Mouse (Mus musculus): Measurements from ENCODE around the gene Nup93.
"Not testable (repeated sequence)": the region's sequence is repeated elsewhere in the genome, so short reads cannot be mapped to it uniquely, and the experiment has no call there.

The Nup93 gene

DNA sequence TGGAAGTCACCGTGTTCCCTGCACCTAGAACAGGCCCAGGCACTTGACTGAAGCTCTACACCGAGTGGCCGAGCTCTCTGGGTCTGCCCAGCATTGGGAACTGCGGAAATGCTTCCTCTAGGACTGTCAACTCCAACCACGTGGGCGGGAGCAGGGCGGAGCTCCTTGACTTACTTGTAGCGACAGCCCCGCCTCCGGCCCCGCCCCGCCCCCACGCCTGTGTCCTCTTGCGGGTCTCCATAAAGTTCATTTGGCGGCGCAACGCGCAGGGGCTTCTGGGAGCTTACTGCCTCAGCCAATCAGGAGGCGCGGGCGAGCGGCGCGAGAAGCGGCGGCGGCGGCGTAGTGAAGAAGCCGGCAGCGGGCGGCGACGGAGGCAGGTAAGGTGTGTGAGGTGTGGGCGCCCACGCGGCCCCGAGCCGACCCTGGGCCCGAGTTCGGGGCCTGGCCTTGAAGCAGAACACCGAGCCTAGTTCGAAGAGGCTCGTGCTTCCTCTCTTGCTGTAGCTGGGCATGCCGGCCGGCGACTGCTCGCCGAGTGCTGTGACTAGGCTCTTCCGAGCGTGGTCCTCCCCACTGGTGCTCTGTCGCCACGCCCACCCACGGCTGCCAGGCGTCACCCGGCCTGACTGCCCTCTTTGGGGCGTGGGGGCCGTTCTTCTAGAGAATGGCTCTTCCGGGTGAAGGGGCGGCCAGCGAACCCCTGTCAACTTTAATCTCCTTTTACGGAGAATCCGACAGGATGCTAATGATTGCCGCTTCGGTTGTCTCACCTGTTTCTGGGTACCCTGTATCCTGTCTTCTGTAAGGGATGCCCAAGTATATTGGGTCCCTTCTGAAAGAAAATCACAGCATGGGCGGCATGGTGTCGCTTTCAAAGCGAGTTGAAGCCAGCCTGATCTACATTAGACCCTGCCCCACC is at the start of gene Nup93:
Gene Nup93, plus strand, starts transcription at position 313 of the 922 bp plus-strand sequence.
- DNase-seq (ENCODE audit: low spot score in 2 of 2): peak; percentile 91

DNA sequence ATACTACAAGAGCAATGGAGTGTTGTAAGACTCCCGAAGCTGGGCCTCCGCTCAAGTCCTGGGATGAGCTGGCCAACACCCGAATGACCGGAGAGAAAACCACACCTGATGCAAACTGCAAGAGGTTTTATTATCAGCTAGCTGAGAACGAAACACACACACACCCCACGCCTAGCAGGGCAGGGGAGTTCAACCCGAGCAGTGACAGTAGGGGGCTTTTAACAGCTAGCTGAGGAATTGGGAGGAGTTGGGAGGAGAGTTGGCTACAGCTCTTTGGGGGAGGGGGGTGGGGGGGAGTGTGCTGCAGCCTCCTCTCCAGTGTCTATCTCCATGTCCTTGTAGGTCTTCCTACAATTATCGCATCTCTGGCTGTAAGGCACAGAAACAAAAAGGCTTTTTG is 48.6 kb upstream of the Nup93 start:
- not testable (repeated sequence) for DNase-seq (ENCODE audit: low spot score in 2 of 2)

DNA sequence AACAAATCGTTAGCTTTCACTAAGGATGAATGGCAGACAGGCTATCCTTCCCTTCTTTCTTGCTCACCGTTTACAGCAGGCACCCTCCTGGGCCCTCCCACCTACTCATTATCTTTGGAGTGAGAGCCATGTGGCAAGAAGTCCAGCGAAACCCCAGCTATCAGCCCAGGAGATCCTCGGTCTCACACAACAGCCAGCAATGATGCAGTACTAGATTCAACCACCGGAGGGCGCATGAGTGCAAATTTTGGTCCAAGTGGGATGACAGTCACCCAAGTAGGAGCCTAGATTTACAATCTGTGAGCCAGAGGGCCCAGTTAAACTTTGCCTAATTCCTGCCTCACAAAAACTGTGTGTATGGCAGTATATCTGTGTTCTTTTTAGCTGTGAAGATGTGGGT is 47.1 kb upstream of the Nup93 start:
- DNase-seq (ENCODE audit: low spot score in 2 of 2): peak; percentile 52 to 85

DNA sequence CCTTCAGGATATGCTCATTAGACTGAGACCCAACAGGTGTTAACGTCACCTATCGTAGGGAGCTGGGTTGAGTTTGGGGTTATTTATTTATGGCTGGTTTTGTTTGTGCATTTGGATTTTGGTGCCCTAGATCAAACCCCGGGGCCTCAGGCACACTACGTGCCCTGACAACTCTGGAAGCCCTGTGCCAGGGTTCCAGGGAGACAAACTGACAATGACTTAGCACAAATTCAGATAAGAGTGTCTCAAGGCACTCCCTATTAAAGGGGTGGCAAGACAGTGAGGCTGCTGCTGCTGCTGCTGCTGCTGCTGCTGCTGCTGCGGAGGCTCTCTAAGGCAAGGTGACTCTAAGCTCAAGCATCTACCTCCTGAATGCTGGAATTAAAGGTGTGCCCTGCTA is 44.8 kb upstream of the Nup93 start:
- no peak for DNase-seq (ENCODE audit: low spot score in 2 of 2)

DNA sequence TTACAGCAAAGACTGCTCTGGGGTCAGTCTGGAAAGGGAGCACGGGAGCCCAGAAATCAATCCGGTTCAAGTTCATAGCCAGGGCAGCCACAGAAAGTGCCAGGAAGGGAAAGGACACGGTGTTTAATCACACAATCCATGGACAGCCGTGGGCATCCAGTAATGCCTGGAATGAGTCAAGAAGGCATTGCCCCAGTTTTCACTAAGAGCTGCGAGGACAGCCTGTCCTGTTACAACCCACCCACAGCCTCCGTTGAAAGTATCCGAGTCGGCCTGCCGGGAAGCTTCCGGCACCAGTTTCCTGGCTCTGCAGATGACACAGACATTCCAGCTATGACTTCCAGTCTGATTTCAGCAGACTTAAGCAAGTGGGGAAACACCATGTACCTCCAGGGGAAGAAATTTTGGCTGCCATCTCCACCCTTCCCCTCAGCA is 43.0 kb upstream of the Nup93 start:
- DNase-seq (ENCODE audit: low spot score in 2 of 2): no peak

DNA sequence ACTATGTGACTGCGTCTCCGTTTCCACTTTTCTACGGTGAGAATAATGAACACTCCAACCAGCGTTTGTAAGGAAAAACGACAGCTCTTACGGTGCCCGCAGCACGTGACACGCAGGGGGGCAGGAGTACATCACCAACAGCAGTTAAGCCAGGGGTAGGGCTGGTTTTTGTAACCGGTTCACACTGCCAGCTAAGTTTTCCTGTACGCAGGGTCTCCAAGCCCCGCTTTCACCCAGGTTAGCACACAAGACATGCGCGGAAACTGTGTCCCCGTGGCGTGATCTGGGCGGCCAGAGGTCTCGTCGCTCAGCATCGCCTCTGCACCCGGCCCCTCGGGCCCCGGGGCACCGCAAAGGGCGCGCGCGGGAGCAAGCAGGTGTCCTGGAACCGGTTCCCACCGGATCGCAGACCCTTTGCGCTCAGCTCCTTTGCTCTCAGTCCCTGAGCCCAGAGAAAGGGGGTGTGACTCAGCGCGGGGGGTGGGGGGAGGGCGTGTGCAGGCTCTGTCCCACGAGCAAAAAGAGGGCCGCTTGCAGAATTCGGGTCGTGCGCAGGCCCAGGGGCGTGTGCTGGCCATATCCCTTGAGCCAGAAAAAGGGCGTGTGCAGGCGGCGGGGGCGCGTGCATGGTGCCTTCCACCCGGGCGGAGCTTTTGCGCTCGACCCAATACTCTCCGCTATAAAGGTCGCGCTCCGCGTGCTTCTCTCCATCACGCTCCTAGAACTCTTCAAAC is 42.1 kb upstream of the Nup93 start, which contains the start of gene Mt2:
Gene Mt2, plus strand, starts transcription at position 590 of the 734 bp plus-strand sequence.
- no peak for DNase-seq (ENCODE audit: low spot score in 2 of 2)

DNA sequence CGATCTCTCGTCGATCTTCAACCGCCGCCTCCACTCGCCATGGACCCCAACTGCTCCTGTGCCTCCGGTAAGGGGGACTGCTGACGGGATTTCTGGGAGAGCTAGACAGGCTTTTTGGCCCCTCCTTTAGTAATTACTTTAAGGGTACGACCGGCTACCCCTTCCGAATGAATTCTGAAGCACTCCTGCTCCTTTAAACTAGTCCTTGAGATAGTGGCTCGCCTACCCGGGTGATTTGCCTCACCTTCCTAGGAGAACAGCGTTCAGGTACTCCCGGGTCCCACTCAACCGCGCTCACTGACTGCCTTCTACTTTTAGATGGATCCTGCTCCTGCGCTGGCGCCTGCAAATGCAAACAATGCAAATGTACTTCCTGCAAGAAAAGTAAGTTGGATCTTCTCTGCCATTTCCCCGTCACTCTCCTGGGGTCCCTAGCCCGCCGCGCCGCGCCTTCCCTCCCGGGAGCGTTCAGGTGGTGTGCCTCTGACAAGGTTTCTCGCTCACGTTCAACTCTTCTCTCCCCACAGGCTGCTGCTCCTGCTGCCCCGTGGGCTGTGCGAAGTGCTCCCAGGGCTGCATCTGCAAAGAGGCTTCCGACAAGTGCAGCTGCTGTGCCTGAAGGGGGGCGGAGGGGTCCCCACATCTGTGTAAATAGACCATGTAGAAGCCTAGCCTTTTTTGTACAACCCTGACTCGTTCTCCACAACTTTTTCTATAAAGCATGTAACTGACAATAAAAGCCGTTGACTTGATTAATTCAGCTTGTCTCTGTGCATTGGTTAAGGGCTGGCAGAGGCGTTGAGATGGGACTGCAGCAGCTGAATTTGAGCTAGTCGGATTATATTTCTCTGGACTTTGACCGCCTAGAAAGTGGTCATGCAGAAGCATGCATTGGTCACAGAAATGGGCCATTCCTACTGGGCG is 41.3 kb upstream of the Nup93 start:
- peak; percentile 41 to 47 for DNase-seq (ENCODE audit: low spot score in 2 of 2)

DNA sequence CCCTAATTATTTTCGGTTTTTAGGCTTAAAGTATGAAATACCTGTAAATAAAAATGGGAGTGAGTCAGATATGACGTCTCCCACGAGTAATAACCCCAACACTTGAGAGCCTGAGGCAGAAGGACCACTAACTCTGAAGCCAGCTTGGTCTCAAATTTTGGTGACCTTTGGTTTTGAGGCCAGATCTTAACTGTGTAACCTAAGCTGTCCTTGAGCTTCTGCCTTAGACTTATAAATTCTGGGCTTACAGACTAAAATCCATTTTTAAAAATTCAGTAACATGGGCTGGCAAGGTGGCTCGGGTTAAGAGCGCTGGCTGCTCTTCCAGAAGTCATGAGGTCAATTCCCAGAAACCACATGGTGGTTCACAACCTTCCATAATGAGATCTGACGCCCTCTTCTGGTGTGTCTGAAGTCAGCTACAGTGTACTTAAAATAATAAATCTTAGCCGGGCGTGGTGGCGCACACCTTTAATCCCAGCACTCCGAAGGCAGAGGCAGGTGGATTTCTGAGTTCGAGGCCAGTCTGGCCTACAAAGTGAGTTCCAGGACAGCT is 40.4 kb upstream of the Nup93 start:
- no peak for DNase-seq (ENCODE audit: low spot score in 2 of 2)

DNA sequence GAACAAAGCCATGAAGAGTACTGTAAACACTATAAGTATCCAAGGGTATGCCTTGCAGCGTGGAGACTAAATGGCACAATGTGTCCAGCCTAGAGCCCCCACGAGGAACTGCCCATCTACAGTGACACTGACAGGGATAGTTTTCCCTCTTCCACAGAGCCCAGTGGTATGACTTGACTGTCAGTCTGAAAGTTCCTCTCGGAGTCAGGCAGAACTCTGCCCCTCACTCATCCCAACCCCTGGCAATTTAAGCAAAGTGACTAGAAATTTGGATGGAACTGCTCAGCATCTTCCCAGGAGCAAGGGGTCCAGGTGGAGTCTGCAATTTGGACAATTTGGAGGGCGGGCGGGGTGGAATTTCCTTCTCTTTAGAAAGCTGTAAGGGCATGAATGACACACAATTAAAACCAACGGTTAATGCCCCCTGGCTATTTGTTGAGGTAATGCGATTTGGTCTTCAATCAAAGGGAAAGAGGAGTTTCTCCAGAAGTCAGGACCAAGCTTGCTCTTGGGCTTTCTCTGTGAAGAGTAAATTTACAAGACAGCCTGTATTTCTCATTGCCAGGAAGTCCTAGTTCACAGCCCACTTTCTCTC is 39.6 kb upstream of the Nup93 start:
- no peak for DNase-seq (ENCODE audit: low spot score in 2 of 2)

DNA sequence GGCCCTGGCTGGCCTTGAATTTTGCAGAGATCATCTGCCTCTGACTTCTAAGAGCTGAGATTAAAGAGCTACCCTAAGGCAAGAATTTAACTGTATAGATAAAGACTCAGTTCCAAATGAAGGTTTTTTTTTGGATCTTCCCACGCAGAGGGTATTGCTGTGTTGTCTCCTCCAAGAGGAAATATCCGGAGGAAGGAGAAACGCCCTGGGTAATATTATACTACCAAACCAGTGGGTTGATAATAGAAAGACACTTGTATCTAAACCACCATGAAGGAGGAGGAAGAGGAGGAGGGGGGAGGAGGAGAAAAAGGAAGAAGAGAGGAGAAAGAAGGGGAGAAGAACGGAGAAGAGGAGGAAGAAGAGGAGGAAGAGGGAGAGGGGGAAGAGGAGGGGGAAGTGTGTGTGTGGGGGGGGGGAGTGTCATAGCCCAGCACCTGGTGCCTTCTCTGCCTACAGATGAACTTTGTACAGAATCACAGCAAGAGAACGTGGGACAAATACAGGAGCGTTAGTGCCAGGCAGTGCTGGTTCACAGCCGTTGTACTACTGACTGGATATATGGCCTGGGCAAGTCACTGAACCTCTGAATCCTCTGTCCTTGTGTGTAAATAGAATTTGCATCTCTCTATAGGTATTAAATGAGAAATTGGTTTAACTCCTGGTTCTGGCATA is 36.5 kb upstream of the Nup93 start:
- DNase-seq (ENCODE audit: low spot score in 2 of 2): no peak

DNA sequence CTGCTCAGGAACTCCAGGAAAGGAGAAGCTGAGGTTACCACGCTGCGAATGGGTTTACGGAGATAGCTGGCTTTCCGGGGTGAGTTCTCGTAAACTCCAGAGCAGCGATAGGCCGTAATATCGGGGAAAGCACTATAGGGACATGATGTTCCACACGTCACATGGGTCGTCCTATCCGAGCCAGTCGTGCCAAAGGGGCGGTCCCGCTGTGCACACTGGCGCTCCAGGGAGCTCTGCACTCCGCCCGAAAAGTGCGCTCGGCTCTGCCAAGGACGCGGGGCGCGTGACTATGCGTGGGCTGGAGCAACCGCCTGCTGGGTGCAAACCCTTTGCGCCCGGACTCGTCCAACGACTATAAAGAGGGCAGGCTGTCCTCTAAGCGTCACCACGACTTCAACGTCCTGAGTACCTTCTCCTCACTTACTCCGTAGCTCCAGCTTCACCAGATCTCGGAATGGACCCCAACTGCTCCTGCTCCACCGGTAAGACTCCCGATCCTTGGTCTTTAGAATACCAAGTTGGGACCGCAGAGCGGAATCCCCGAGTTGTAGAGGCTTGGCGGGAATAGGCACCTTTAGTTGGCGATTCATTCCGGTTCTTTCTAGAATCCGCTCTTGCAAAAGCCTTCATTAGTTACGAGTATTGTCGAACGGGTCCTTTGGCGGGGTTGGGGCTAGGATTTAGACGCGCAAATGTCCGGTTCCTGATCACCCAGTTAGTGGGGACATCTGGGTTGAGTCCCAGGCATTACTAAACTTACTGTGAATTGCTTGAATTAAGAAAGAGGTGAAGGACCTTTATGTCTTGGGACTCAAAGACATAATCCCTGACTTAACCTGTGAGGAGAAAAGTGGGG is 35.3 kb upstream of the Nup93 start, which contains the start of gene Mt1:
Gene Mt1, plus strand, starts transcription at position 226 of the 856 bp plus-strand sequence.
- DNase-seq (ENCODE audit: low spot score in 2 of 2): no peak

DNA sequence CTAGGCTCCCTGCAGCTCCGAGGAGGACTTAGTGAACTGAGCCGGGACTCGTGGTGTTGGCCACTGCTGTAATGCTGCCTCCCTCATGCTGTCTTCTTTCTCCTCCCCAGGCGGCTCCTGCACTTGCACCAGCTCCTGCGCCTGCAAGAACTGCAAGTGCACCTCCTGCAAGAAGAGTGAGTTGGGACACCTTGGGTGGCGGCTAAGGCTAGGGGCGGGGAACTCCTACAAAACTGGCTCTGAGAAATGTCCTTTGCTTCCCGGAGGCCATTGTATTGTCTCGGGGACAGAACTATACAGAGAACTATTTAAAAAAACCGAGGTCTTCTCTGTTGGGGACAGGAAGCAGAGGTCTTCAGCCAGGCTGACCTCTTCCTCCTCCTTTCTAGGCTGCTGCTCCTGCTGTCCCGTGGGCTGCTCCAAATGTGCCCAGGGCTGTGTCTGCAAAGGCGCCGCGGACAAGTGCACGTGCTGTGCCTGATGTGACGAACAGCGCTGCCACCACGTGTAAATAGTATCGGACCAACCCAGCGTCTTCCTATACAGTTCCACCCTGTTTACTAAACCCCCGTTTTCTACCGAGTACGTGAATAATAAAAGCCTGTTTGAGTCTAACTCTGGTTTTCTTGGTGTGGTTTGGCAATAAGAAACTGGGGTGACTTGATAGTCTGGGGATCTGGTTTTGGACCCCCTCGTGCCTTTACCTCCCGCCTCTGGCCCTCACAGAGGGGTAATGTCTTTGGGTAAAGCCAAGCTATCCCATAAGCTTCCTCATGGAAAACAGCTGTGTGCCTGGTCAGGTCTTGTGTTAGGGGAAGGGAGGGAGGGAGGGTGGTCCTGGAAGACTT is 34.4 kb upstream of the Nup93 start:
- DNase-seq (ENCODE audit: low spot score in 2 of 2): no peak

DNA sequence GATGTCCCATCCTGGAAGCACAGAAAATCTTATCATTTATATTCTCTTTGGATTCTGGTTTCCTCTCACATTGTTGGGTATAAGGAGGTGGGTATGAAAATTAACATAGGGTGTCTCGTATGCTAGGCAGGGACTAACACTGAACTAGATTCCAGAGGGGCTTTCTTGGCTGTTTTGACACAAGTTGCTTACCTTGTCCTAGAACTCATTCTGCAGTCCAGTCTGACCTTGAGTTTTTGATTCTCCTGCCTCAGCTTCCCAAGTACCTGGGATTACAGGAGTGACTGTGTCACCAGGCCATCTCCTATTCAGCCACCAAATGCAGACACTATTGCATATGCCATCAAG is 33.8 kb upstream of the Nup93 start:
- no peak for DNase-seq (ENCODE audit: low spot score in 2 of 2)

DNA sequence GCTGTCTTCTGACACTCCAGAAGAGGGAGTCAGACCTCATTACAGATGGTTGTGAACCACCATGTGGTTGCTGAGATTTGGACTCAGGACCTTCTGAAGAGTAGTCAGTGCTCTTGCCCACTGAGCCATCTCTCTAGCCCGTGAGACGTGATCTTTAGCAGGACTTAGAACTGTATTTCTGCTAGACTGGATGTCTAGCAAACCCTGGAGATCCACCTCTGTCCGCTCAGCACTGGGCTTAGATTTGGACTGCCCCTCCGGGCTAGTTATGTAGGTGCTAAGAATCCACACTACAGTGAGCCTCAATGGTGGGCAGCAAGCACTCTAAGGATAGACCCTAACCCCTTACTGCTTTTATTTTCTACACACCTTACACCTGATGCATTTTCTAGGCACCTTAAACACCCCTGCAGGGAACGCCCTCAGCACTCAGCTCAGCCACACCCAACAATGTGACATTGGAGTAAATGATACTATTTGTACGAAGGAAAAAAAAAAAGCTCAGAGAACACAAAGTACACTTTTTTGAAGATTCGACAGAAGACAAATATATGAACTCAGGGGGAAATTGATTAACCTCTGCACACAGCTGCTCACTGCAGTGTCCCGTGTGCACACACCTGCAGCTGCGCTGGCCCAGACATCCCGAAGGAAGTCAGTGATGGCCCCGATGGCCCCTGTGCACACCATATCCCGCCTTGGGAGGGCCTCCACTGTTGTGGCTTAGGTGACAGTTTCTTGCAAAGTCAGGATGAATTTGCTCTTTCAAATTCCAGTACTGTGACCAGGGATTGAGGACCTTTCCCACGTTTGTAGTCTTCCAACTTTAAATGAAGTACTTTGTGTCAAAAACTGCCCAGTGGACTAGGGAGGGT is 32.1 kb upstream of the Nup93 start:
- no peak for DNase-seq (ENCODE audit: low spot score in 2 of 2)

DNA sequence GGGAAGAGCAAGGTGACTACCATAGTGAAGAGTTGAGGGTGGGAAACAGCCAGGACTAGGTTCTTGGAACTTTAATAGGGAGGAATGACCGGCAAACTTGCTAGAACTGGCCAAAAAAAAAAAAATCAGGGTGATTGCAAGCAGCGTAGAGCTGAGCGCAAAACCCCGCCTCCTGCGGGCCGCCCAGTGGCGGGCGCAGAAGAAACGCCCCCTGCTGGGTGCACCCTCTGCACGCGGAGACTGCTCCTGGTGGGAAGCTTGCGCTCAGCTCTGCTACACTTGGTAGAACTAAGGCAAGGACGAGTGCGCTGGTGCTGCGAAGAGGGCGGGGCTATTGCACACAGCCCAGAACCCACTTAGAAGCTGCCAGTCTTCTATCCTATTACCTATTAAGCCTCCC is 31.2 kb upstream of the Nup93 start:
- peak; percentile 36 to 66 for DNase-seq (ENCODE audit: low spot score in 2 of 2)

DNA sequence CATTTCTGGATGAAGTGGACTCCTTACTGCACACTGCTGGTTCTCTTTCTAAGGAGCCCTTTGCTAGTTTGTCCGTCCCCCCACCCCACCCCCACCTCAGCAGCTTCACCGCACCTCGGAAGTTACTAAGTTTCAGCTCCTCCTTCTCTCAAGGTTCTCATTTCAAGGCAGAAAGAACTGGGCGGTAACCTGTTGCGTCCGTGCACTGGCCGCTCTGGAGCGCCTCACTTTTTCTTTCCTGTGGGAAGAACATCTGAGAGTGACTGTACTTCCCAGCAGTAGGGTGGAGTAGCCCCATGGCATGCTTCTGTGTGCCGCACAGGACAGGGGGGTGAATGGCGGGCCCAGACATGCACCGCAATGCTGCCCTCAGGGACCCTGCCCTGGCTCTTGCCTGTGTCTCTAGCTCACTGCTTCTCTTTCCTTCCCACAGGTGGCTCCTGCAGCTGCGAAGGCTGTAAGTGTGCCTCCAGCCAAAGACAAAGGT is 30.0 kb upstream of the Nup93 start:
- DNase-seq (ENCODE audit: low spot score in 2 of 2): no peak

DNA sequence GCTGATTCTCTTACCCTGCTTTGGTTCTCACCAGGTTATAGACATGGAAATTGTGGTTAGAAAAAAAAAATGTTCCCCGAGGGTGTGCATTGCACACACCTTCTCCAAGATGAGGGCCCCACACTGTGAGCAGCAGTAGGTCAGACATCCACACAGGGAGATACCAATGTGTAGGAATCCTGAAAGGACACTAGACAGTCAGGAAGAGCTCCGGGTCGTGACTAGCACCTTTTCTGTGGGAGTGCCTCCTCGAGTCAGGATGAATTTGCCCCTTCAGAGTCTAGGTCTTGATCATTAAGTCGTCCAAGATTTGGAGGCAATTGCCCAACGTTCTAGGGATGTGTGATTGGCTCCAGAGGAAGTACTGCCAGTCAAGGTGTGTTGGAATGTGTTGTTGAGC is 28.6 kb upstream of the Nup93 start:
- no peak for DNase-seq (ENCODE audit: low spot score in 2 of 2)

All from thymus, postnatal 10 days (tissue).